Mouse (Mus musculus) c-Kit-positive CD71-negative TER-119-negative erythroid progenitor cells, embryonic 14.5 days (primary cell): Measurements from ENCODE around the gene Guca1a.
"Not testable (repeated sequence)": the region's sequence is repeated elsewhere in the genome, so short reads cannot be mapped to it uniquely, and the experiment has no call there.

Experiments
- DNase-seq: peaks from one replicate; pipeline ENCODE4 v3.0.0-alpha.2; 2013; ENCODE audit warnings: low read depth

Guca1a gene

GRCm38 (mm10) chr17:47400451-47400850 is at the start of gene Guca1a:
Gene Guca1a, minus strand, starts transcription at chr17:47400584.
- DNase-seq, result no peak

GRCm38 (mm10) chr17:47449432-47449831 is 49.0 kb upstream of the Guca1a start:
- no peak for DNase-seq

GRCm38 (mm10) chr17:47448523-47449372 is 48.4 kb upstream of the Guca1a start:
- no peak for DNase-seq

- no peak for DNase-seq
These were observed 46.2 kb upstream of the Guca1a start for GRCm38 (mm10) chr17:47446561-47446960.

GRCm38 (mm10) chr17:47446025-47446424 is 45.6 kb upstream of the Guca1a start:
- DNase-seq, result no peak

- DNase-seq, result no peak
These were observed 45.1 kb upstream of the Guca1a start for GRCm38 (mm10) chr17:47445518-47445917.

GRCm38 (mm10) chr17:47444113-47444512 is 43.7 kb upstream of the Guca1a start:
- DNase-seq, result no peak

GRCm38 (mm10) chr17:47442271-47442670 is 41.9 kb upstream of the Guca1a start:
- DNase-seq, result no peak

- no peak for DNase-seq
These were observed 41.1 kb upstream of the Guca1a start for GRCm38 (mm10) chr17:47441296-47442051.

- no peak for DNase-seq
These were observed 40.0 kb upstream of the Guca1a start for GRCm38 (mm10) chr17:47440359-47440890.

GRCm38 (mm10) chr17:47439396-47440028 is 39.1 kb upstream of the Guca1a start:
- no peak for DNase-seq

- no peak for DNase-seq
These were observed 38.2 kb upstream of the Guca1a start for GRCm38 (mm10) chr17:47438611-47439010.

GRCm38 (mm10) chr17:47436907-47437547 is 36.6 kb upstream of the Guca1a start, which contains the start of gene 1700001C19Rik:
Gene 1700001C19Rik, minus strand, starts transcription at chr17:47437376.
- DNase-seq, result no peak

GRCm38 (mm10) chr17:47436156-47436906 is 35.9 kb upstream of the Guca1a start, which contains the start of gene AI661453:
Gene AI661453, plus strand, starts transcription at chr17:47436615.
- no peak for DNase-seq

- DNase-seq, result no peak
These were observed 30.4 kb upstream of the Guca1a start for GRCm38 (mm10) chr17:47430815-47431214.

GRCm38 (mm10) chr17:47428831-47429304 is 28.5 kb upstream of the Guca1a start:
- no peak for DNase-seq

- DNase-seq, result no peak
These were observed 26.9 kb upstream of the Guca1a start for GRCm38 (mm10) chr17:47427316-47427715.

- DNase-seq, result no peak
These were observed 23.8 kb upstream of the Guca1a start for GRCm38 (mm10) chr17:47424186-47424585.

- DNase-seq, result not testable (repeated sequence)
These were observed 22.2 kb upstream of the Guca1a start for GRCm38 (mm10) chr17:47422616-47423015.

GRCm38 (mm10) chr17:47421566-47421965 is 21.2 kb upstream of the Guca1a start:
- DNase-seq, result no peak

GRCm38 (mm10) chr17:47420195-47420594 is 19.8 kb upstream of the Guca1a start:
- DNase-seq, result no peak
